Mouse (Mus musculus): Measurements from ENCODE around the gene Mt2. TPM values are rescaled to one million over a fixed set of nuclear protein-coding genes. Genes with fewer than 3 reads are reported as not detected.

The Mt2 gene
- total and polyA plus RNA-seq, 3 experiments = 541 to 9,419 (median 2,753) TPM

- ATAC-seq (ENCODE audit: extremely low read depth, insufficient number of reproducible peaks, low FRiP score, poor library complexity, severe bottlenecking) = no peak
- H3K4me3 ChIP-seq (ENCODE audit: low read depth, low read length) = no peak overlapping the region
- DNase-seq (ENCODE audit: low spot score) = no peak
- H3K36me3 ChIP-seq (replicated peaks) = no peaks in the 10 kb centered on the region
- no peaks in the 10 kb centered on the region for H3K9me3 ChIP-seq (replicated peaks)
- H3K4me1 ChIP-seq (ENCODE audit: insufficient read depth, low read depth, low read length) = peaks cover 7% of the 10 kb centered on the region; the same call in 1 of the 2 replicates
- no peak for TF ChIP-seq POLR2AphosphoS5 (IDR thresholded peaks at IDR 0.05; ENCODE audit: insufficient replicate concordance, low read depth, low read length)
- no peak for TF ChIP-seq CTCF (IDR thresholded peaks at IDR 0.05; ENCODE audit: low read depth, low read length)
- TF ChIP-seq GATA2 (IDR thresholded peaks at IDR 0.05; ENCODE audit: borderline replicate concordance, low read depth, low read length) = no peak
- TF ChIP-seq TAL1 (conservative IDR thresholded peaks at IDR 0.05; ENCODE audit: low read depth, low read length) = no peak
- TF ChIP-seq GATA1 (IDR thresholded peaks at IDR 0.05; ENCODE audit: borderline replicate concordance, low read length) = no peak
- peaks cover 32% of the 10 kb centered on the region for H3K27me3 ChIP-seq (ENCODE audit: insufficient read depth, low read length)
Observed at GRCm38 (mm10) chr8:94135556-94135955, 36.9 kb upstream of the Mt2 start.

GRCm38 (mm10) chr8:94136192-94136591 lies 36.3 kb upstream of the Mt2 start:
- Histone ChIP-seq H3K27me3 (ENCODE audit: insufficient read depth, low read length) (peaks cover 32% of the 10 kb centered on the region), H3K9me3 (replicated peaks) (no peaks in the 10 kb centered on the region), H3K36me3 (replicated peaks) (no peaks in the 10 kb centered on the region), H3K4me1 (ENCODE audit: insufficient read depth, low read depth, low read length) (peaks cover 7% of the 10 kb centered on the region; the same call in 1 of the 2 replicates), H3K4me3 (ENCODE audit: low read depth, low read length) (no peak overlapping the region)
- ATAC-seq (ENCODE audit: extremely low read depth, insufficient number of reproducible peaks, low FRiP score, poor library complexity, severe bottlenecking) (no peak), DNase-seq (ENCODE audit: low spot score) (no peak)
- TF ChIP-seq GATA2 (IDR thresholded peaks at IDR 0.05; ENCODE audit: borderline replicate concordance, low read depth, low read length) (no peak), GATA1 (IDR thresholded peaks at IDR 0.05; ENCODE audit: borderline replicate concordance, low read length) (no peak), TAL1 (conservative IDR thresholded peaks at IDR 0.05; ENCODE audit: low read depth, low read length) (no peak), CTCF (IDR thresholded peaks at IDR 0.05; ENCODE audit: low read depth, low read length) (no peak), POLR2AphosphoS5 (IDR thresholded peaks at IDR 0.05; ENCODE audit: insufficient replicate concordance, low read depth, low read length) (no peak)

GRCm38 (mm10) chr8:94136933-94137332 lies 35.5 kb upstream of the Mt2 start, which contains the start of gene Mt4:
Gene Mt4 (plus strand): TSS chr8:94137197.
- no peak for TF ChIP-seq POLR2AphosphoS5 (IDR thresholded peaks at IDR 0.05; ENCODE audit: insufficient replicate concordance, low read depth, low read length)
- no peak for TF ChIP-seq CTCF (IDR thresholded peaks at IDR 0.05; ENCODE audit: low read depth, low read length)
- no peak for TF ChIP-seq GATA1 (IDR thresholded peaks at IDR 0.05; ENCODE audit: borderline replicate concordance, low read length)
- TF ChIP-seq GATA2 (IDR thresholded peaks at IDR 0.05; ENCODE audit: borderline replicate concordance, low read depth, low read length) = no peak
- TF ChIP-seq TAL1 (conservative IDR thresholded peaks at IDR 0.05; ENCODE audit: low read depth, low read length) = no peak
- H3K36me3 ChIP-seq (replicated peaks) = no peaks in the 10 kb centered on the region
- H3K4me3 ChIP-seq (ENCODE audit: low read depth, low read length) = no peak within 1 kb of the TSS
- no peaks in the 10 kb centered on the region for H3K9me3 ChIP-seq (replicated peaks)
- no peak for DNase-seq (ENCODE audit: low spot score)
- peaks cover 34% of the 10 kb centered on the region for H3K27me3 ChIP-seq (ENCODE audit: insufficient read depth, low read length)
- H3K4me1 ChIP-seq (ENCODE audit: insufficient read depth, low read depth, low read length) = peaks cover 7% of the 10 kb centered on the region; the same call in 1 of the 2 replicates
- no peak for ATAC-seq (ENCODE audit: extremely low read depth, insufficient number of reproducible peaks, low FRiP score, poor library complexity, severe bottlenecking)

- no peak for TF ChIP-seq CTCF (IDR thresholded peaks at IDR 0.05; ENCODE audit: low read depth, low read length)
- no peak for TF ChIP-seq GATA2 (IDR thresholded peaks at IDR 0.05; ENCODE audit: borderline replicate concordance, low read depth, low read length)
- TF ChIP-seq TAL1 (conservative IDR thresholded peaks at IDR 0.05; ENCODE audit: low read depth, low read length) = no peak
- TF ChIP-seq GATA1 (IDR thresholded peaks at IDR 0.05; ENCODE audit: borderline replicate concordance, low read length) = no peak
- no peak for TF ChIP-seq POLR2AphosphoS5 (IDR thresholded peaks at IDR 0.05; ENCODE audit: insufficient replicate concordance, low read depth, low read length)
- Histone ChIP-seq H3K9me3 (replicated peaks) (no peaks in the 10 kb centered on the region), H3K36me3 (replicated peaks) (no peaks in the 10 kb centered on the region), H3K4me3 (ENCODE audit: low read depth, low read length) (no peak overlapping the region), H3K4me1 (ENCODE audit: insufficient read depth, low read depth, low read length) (no peaks in the 10 kb centered on the region), H3K27me3 (ENCODE audit: insufficient read depth, low read length) (peaks cover 38% of the 10 kb centered on the region)
- DNase-seq (ENCODE audit: low spot score) = no peak
- no peak for ATAC-seq (ENCODE audit: extremely low read depth, insufficient number of reproducible peaks, low FRiP score, poor library complexity, severe bottlenecking)
Observed at GRCm38 (mm10) chr8:94140266-94140795, 32.1 kb upstream of the Mt2 start.

GRCm38 (mm10) chr8:94148236-94148635 lies 24.2 kb upstream of the Mt2 start:
- ATAC-seq (ENCODE audit: extremely low read depth, insufficient number of reproducible peaks, low FRiP score, poor library complexity, severe bottlenecking) = no peak
- H3K27me3 ChIP-seq (ENCODE audit: insufficient read depth, low read length) = peaks cover 8% of the 10 kb centered on the region
- H3K36me3 ChIP-seq (replicated peaks) = no peaks in the 10 kb centered on the region
- no peaks in the 10 kb centered on the region for H3K9me3 ChIP-seq (replicated peaks)
- H3K4me3 ChIP-seq (ENCODE audit: low read depth, low read length) = no peak overlapping the region
- TF ChIP-seq CTCF (IDR thresholded peaks at IDR 0.05; ENCODE audit: low read depth, low read length) = no peak
- no peak for TF ChIP-seq POLR2AphosphoS5 (IDR thresholded peaks at IDR 0.05; ENCODE audit: insufficient replicate concordance, low read depth, low read length)
- TF ChIP-seq GATA2 (IDR thresholded peaks at IDR 0.05; ENCODE audit: borderline replicate concordance, low read depth, low read length) = no peak
- TF ChIP-seq TAL1 (conservative IDR thresholded peaks at IDR 0.05; ENCODE audit: low read depth, low read length) = no peak
- no peak for TF ChIP-seq GATA1 (IDR thresholded peaks at IDR 0.05; ENCODE audit: borderline replicate concordance, low read length)
- H3K4me1 ChIP-seq (ENCODE audit: insufficient read depth, low read depth, low read length) = peaks cover 15% of the 10 kb centered on the region
- no peak for DNase-seq (ENCODE audit: low spot score)

- H3K36me3 ChIP-seq (replicated peaks) = no peaks in the 10 kb centered on the region
- no peak overlapping the region for H3K4me3 ChIP-seq (ENCODE audit: low read depth, low read length)
- H3K9me3 ChIP-seq (replicated peaks) = no peaks in the 10 kb centered on the region
- DNase-seq (ENCODE audit: low spot score) (peak; percentile 31), ATAC-seq (ENCODE audit: extremely low read depth, insufficient number of reproducible peaks, low FRiP score, poor library complexity, severe bottlenecking) (peak; percentile 82)
- H3K27me3 ChIP-seq (ENCODE audit: insufficient read depth, low read length) = peaks cover 19% of the 10 kb centered on the region
- peaks cover 15% of the 10 kb centered on the region for H3K4me1 ChIP-seq (ENCODE audit: insufficient read depth, low read depth, low read length)
- no peak for TF ChIP-seq GATA1 (IDR thresholded peaks at IDR 0.05; ENCODE audit: borderline replicate concordance, low read length)
- TF ChIP-seq POLR2AphosphoS5 (IDR thresholded peaks at IDR 0.05; ENCODE audit: insufficient replicate concordance, low read depth, low read length) = no peak
- TF ChIP-seq CTCF (IDR thresholded peaks at IDR 0.05; ENCODE audit: low read depth, low read length) = no peak
- TF ChIP-seq TAL1 (conservative IDR thresholded peaks at IDR 0.05; ENCODE audit: low read depth, low read length) = no peak
- TF ChIP-seq GATA2 (IDR thresholded peaks at IDR 0.05; ENCODE audit: borderline replicate concordance, low read depth, low read length) = no peak
Observed at GRCm38 (mm10) chr8:94150925-94151324, 21.5 kb upstream of the Mt2 start.
